Mouse (Mus musculus) right cerebral cortex, postnatal 4 days (tissue): ENCODE data around the gene Mrpl33.
A peak's percentile ranks its signal among the peaks of the same experiment; 100 is the strongest.
"Not testable (repeated sequence)": the region's sequence is repeated elsewhere in the genome, so short reads cannot be mapped to it uniquely, and the experiment has no call there.

Experiments used
- DNase-seq: peaks from one replicate; pipeline ENCODE4 v3.0.0-alpha.2; 2022

The Mrpl33 gene

DNA sequence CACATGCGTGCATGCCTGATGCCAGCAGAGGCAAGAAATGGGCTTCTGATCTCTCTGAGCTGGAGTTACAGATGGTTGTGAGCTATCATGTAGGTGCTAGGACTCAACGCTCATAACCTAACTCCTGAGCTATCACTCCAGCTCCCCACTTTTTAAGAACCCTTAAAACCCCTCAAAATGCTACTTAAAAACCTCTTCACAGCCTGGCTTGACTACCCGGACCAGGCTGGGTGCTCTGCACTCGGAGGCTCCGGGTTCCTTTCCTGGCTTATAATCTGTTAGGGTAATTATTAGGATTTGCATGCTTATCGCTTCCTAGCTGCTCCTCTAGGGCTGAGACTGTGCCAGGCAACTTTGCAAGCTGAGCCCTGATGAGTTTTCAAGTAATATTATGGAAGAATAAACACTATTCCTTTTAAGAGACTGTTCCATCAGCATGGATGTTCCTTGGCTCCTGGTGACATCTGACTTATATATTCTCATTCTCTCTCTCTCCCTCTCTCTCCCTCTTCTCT lies 752 bp downstream of the Mrpl33 start:
- no peak for DNase-seq

DNA sequence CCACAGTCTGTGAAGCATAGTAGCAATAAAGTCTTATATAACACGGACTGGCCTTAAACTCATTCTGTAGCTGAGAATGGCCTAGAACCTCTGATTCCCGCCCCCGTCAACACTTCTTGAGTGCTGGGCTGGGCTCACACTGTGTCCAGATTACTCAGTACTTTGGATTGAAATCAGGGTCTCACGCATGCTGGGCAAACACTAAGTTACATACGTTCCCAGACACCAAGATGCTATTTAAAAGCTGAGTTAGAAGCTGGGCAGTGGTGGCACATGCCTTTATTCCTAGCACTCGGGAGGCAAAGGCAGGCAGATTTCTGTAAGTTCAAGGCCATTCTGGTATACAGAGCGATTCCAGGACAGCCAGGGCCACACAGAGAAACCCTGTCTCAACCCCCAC lies 1.4 kb downstream of the Mrpl33 start:
- no peak for DNase-seq

DNA sequence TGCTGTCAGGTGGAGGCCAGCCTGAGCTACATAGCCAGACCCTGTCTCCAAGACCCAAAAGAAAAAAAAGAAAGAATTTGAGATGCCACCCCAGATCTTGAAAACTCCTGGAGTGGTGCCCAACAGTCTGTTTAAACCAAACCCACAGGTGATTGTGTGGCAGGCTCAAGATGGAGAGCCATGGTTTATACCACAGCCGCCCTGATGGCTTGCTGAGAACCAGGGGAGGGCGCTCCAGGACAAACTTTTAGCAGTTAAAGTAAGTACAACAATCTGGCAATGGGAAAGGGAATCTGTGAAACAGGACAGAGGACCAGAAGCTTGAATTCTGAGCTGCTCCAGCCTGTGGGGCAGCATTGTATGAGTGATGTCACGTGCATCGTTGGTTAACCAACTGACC lies 1.8 kb downstream of the Mrpl33 start:
- DNase-seq, result peak; percentile 37

DNA sequence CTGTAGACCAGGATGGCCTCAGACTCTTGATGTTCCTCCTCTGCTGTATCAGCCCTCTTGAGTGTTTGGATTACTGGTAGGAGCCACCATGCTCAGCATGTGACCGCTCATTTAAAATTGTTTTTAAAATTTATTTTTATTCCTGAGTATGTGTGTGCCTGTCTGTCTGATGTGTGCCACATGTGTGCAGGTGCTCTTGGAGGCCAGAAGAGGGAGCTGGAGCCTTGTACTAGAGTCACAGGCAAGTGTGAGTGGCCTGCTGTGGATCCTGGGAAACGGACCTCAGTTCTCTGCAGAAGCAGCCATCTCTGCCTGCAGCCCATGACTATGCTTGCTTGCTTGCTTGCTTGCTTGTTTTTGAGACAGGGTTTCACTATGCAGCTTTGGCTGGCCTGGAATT lies 2.4 kb downstream of the Mrpl33 start:
- no peak for DNase-seq

DNA sequence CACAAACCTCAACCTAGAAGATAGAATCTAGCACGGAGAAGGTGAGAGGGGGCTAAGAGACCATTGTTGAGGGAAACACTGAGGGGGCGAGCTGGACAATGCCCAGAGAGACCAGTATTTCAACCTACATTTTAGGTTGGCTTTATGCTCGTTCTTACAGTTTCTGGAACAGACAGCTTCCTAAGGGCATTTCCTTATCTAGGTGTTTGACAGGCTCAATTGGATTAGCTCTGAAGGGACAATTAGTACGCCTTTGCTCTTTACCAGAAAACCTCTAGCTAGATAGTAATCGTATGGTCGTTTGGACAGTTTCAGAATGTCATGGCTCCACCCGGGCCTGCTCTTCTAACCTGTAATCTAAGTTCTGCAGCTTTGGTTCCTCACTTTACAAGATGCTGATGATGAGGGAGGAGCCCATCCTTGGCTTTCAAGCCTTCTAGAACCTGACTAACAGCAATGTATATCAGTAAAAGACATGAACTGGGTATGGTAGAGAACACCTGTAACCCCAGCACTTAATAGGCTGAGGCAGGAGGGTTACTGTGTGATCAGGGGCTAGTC lies 4.5 kb downstream of the Mrpl33 start:
- DNase-seq, result no peak

DNA sequence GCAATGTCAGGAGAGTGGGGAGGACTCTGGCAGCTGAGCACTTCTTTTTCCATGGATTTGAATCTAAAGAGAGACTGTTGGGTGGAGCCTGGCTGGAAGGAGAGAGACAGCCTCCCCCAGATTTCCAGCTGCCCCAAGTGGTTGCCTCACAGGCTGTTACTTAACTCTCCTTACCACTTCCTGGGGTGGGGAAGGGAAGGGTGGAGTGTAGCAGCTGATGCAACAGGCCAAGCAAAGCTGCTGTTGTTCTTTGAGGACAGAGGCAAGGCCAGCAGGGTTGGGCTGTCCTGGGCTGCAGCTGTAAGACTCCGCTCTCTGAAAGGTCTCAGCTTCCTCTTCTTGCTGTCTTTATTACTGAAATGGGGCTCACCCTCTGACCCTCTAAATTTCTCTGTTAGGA lies 5.6 kb downstream of the Mrpl33 start:
- no peak for DNase-seq

DNA sequence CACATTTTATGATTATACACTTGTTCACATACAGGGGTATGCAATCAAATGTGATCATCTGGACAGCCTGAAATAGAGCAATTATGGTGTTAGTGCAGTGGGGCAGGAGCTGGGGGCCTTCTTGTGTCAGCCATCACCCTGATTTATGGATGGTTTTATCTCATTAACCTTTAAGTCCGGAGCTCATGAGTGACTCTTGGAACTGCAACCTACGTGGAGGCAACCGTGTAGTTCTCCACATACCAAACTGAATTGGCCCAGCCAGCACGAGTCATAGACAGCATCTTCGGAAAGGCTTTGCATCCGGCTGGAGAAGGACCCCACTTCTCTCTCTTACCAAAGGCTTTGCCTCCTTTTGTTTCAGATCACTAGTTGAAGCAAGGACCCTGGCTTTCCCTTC lies 7.0 kb downstream of the Mrpl33 start:
- no peak for DNase-seq

DNA sequence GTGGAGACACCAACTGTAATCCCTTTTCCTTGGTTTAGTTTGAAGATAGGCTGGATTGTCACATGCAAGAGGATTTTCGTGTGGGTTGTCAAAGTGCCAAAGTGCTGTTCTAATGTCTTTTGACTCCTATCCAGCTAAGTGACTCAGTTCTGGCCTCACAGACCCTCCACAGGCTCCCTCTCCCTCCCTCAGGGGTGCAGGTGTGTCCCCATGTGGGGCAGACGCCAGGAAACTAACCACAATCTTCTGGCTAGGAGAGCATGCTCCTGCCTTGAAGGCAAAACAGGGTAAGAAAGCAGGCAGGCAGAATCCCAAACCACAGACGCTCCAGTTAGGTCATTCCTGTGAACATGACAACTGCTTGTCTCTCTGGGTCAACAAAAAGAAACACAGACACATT lies 9.4 kb downstream of the Mrpl33 start:
- no peak for DNase-seq

DNA sequence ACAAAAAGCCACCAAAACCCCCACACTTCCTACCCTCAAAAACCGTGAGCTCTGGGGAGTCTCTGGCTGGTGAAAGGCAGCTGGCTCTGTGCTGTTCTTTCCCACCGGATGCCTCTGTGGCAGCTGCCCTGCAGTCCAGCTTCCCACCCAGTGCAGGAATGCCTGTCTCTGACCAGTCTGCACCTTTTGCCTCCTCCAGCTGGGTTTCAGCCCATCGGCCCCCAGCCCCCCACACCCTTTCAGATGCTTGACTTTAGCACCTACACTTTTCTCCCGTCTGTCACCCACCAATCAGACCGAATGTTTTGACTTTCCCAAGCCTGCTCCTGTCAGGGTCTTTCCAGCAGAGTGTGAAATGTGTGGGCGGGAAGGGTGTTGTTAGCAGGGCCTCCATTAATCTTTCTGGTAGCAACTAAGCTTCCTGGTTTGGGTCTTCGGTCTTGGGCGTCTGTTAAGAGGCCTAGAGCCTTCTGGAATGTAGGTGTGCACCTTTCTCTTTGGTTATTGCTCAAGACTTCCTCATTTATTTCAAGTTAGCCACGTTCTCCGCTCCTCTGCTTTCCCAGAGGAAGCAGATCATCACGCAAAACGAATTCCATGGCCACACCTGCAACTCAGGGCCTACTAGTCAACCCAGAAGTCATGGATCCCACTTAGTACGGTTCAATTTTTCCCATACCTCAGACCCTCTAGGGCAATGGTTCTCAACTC lies 13.8 kb downstream of the Mrpl33 start:
- DNase-seq, result no peak

DNA sequence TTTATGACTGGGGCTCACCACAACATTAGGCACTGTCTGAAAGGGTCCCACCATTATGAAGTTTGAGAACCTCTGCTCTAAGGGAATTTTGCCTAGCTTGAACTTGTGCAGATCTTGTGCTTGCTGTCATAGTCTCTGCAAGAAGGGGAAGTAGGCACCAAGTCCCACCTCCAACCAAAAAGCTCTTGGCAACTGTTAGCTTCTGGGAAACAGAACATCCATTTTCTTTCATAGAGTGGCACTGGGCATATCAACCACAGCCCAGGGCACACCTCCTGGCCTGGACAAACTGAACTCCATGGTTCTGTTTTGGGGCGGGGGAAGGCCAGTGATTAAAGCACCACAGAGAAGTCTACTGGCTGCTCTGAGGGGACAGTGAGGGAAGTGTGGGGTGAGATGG lies 14.5 kb downstream of the Mrpl33 start:
- no peak for DNase-seq

DNA sequence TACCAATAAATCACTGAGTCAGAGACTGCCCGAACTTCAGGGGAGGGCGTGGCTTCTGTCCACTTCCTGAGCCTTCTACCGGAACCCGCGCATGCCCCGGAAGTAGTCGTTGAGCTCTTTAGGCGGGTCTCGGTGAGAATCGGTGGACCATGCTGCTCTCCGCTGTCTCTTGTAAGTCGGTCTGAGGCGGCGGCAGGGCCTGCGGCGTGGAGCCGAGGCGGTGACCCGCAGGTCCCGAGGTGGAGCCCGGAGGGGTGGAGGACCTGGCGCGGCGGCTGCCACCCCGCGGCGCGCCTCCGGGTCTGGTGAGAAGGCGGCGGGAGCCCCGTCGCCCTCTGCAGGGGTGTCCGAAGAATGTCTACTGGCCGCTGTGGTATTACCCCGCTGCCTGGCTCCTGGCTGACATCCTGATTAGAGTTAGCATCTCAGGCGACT lies 17.1 kb downstream of the Mrpl33 start:
- DNase-seq, result peak; percentile 72

DNA sequence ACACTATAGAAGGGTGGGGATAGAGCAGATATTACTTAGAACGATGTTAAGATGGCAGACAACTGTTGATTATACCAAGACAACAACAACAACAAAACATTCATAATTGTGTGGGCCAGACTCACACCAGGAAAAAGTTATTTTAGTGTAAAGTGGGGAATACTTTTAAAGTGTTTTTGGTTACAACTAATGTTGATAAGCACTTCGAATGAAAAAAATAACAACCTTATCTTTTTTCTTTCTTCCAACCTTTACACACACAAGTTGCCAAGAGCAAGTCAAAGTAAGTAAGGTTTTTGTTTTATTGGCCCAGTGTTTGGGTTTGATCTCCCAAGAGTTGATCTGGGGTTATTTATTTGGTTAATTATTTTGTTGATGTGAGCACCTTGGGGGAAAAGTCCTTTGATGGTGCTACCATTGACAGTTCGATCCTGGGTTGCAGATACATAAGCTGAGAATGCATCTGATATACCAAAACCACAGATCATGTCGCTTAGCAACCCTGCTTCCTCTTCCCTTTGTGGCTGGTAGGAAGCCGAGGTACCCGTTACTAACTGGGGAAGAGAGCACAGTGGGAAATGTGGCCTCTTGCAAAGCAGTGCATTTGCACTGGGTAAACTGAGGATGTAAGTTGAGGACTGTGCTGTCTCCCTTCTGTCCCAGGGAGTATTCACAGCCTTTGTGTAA lies 17.7 kb downstream of the Mrpl33 start:
- no peak for DNase-seq

DNA sequence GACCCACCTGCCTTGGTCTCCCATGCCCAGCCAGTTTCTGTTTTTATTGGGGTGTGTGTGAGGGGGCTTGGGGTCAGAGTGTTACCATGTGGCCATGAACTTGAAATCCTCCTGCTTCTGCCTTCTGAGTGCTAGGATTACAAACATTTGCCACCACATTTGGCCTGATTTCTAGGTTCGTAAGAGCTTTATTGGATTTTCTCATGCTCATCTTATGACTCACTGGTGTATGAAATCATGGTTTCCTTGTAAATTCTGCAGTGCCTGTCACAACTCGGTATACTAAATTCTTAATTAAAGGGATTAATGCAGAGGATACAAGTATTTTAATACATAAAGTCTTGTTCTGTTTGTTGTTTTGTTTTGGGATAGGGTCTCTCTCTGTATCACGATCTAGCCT lies 23.6 kb downstream of the Mrpl33 start:
- no peak for DNase-seq

DNA sequence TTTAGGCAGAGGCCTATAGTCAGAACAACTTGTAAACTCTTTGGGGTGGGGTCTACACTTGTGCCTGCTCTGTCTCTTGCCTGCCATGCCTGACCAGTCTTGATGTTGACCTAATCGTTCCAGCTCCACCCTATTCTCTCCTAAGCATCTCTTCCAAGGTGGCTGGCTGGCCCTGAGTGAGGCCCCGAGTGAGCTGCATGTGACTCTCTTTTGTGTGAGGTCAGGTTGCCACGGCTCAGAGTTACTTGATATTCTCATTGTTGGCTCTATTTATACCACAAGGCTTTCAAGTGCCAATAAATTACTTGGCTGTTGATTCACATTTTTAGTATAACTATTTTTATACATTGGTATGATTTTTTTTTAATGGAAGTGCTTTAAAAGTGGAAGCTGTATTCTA lies 30.4 kb downstream of the Mrpl33 start:
- DNase-seq, result no peak

DNA sequence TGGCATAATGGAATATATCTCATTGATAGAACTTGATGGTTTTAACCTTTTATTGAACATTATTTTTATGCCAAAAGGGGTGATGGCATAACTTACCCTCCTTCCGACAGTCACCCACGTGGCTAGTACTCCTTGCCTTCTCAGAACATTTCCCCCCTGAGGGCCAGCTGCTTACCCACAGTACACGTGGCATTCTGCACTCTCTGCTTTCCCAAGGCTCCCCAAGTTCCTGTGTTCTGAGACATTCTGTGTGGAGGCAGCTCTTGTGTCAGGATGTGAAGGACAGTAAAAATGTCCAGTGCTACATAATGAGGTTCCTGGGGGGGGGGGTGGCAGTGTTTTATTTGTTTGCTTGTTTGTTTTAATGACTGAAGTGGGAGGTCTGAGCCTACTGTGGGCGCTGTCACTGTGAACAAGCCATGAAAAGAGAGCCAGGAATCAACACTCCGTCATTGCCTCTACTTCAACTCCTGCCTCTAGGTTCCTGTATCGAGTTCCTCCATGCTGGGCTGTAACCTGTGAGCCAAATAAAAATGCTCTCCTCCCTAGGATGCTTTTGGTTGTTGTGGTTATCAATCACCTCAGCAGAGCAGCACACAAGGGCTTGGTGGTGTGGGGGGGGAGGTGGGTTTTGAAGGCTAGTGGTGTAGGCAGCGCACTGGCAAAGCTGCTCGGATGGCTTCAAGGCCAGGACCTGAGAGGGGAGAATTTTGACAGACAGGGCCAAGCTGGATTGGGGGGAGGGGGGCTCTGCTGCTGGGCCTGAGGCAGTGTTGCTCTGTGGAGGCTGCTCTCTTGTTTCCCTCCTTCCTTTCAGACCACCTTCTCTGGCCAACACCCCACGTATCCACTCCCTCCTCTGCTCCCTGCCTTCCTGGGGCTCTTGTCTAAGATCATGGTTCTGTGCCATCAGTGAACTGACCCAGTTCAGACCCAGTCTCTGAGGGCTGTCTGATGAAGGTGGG lies 31.1 kb downstream of the Mrpl33 start:
- DNase-seq, result no peak

DNA sequence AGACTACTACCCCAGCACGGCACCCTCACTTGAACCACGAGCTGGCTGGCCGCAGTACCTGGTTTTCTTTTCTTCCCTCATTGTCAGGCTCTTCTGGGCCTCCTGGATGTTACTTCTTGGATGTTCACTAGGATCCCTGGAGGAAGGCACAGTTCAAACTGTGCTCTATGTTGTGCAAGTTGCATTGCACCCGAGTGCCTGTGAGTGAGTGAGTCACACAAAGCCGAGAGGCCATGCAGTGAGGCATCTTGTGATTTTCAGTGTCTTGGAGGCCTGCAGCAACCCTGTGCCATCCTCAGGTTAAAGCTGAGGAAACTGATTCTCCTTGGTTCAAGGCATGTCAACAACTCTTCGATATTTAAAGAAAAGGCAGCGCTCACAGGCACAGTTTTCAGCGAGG lies 31.8 kb downstream of the Mrpl33 start:
- DNase-seq, result no peak

DNA sequence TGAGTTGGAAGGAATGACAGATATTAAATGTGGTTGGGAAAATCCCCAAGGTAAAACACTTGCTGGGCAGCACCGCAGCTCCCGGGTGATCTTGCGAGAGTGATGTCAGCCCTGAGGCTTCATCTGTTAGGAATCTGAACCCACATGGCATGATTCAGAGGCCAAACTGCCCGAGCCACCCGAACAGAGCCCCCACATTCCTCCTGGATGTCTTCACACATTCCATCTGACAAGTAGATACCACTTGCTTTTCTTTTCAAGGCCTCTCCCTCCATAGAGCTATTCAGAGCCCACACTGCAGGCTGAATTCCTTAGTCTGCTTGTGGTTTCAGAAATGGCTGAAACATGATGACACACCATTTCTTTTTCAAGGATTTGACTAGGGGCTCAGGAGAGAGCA lies 33.3 kb downstream of the Mrpl33 start:
- DNase-seq, result no peak

DNA sequence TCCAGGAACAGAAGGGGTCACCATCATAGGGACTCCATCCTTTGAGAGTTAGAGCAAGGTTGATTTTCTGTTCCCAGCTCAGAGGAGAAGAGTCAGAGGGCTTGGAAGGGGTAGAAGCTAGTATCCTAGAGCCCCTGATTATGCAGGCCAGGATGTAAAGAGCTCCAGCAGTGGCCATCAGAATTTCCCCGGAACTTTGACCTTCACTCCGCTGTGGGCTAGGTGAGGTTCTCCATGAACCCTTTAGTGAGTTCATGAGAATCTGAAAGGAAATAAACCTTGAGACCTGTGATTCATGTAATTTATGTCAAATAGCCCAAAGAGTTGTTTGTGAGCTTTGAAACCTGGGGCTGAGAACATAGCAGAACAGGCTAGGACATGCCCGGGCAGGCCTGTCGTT lies 34.4 kb downstream of the Mrpl33 start:
- not testable (repeated sequence) for DNase-seq

DNA sequence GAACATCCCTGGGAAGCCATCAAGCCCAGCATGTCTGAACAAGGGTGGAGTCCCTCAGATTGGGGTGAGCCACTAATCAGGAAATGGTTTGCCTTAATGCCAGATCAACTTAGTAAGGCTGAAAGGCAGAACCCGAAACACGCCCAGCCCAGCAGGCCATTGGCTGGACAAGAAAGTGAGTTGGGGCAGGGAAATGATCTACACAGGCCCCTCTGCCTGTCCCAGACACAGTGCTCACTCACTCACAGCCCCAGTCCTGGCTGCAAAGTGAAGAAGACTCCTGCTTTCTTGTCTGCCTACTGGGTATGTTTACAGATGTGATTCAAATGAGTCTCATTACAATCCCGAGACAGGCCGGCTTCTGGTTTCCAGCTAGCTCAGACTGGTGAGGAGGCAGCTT lies 37.4 kb downstream of the Mrpl33 start:
- DNase-seq, result no peak

DNA sequence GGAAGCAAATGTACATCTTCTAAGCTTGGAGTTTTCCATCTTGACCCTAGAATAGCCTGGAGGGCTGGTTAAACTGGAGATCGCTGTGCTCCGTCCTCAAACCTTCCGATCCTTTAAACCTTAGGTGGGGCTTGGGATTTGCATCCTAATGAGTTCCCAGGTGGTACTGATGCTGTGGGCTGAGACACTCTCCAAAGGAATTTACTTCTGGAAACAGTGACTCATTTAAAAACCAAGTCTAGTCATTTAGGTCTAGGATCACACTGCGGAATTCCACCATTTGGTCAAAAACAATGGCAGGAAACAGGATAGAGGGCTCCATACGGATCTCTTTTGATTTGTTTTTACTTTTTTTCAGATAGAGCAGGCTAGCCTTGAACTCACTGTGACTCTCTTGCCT lies 37.9 kb downstream of the Mrpl33 start:
- no peak for DNase-seq

DNA sequence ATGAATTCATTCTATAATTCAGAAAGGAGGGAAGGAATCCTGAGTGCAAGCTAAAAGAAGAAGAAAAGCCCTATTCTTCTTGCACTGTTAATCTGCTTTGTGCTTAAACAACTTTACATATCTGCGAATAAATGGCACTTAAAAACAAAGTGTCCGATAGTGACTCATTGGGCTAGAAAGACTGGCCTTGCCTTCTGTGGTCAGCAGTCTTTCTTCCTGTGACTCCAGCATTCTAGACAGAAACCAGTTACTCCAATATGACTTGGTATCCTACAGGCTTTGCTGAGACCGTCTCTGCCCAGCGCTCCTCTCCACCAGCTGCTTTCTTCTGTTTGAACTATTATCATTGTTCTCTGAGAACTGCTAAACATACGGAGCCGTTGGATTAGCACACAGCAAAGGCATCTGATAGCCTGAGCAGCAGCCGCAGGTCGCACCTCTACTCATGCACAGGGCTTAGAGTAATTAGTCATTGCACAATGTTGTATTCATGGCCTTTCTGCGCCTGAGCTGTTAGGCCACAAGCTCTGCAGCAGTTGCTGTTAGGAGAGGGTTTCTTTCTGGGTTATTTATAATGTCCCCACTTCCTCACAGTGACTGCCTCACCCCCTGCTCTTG lies 40.0 kb downstream of the Mrpl33 start:
- DNase-seq, result no peak

DNA sequence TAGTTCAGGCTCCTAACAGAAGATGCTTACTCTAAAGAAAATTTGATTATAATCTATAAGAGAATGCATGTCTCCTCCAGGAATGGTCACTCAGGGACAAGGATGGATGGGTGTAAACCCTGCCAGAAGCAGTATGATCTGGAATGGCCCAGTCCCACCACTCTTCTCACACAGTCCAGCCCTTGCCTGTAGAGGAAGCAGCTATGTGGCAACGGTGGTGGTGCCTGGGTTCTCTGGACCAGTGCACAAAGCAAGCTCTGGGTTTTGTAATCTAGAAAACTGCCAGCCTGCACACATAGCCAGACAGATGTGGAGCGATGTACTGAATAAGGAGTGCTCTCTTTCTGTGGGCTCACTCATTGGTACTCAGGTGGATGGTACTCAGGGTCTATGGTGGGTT lies 43.8 kb downstream of the Mrpl33 start:
- no peak for DNase-seq

DNA sequence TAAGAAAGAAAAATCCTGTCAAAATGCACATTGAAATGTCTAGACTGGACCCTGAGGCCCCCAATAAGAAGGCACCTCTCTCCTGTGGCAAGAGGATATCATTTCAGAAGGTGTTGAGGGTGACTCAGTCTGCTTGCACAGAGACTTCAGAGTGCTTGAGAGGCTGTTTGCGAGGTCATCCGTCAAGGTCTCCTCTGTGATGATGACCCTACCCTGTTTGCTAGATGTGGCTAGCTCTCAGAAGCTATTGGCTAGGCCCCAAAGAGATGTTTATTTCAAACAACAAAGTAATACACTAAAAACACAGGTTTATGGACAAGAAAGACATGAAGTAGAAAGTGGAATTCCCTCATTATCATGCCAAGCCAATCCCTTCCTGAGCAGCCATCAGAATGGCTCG lies 45.6 kb downstream of the Mrpl33 start:
- DNase-seq, result no peak
